Mouse (Mus musculus) lung, adult 2 months (tissue): ENCODE measurements around the gene Sez6l.

Experiments
- CTCF ChIP-seq: fragments of 200-500 bp; IDR thresholded peaks from 2 replicates; pipeline ENCODE4 v1.5.1; 2011; ENCODE audit warnings: mild to moderate bottlenecking, low read length, control low read depth; ENCODE audit not compliant: insufficient read depth
- POLR2A ChIP-seq: fragments of 200-500 bp; IDR thresholded peaks from 2 replicates; pipeline ENCODE4 v1.6.1; 2011; ENCODE audit warnings: low read depth, mild to moderate bottlenecking, control low read depth, low read length, borderline replicate concordance; ENCODE audit errors: extremely low read depth

DNA sequence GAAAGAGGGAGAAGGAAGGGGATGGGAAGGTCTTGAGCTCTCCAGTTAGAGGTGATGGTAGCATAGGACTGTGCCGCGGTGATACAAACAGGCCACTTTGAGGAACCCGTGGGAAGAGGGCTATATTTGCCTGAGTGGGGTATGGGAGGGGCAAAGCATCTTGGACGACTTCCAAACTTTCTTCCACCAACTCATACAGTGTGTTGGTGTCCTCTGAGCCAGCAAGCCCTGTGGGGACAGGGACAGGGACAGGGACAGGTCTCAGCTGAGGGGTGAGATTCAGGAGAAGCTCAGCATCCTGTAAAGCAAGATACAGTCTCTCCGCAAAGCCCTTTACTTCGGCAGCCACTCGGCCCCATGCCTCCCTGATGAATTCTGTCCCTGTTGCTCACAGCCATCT, 50.5 kb downstream of the Sez6l start:
- TF ChIP-seq CTCF (no peak), POLR2A (no peak)
